Mouse (Mus musculus) stomach, postnatal 0 days (tissue): ENCODE data around the gene Sf3a2. TPM values are rescaled to one million over a fixed set of nuclear protein-coding genes. Genes with fewer than 3 reads are reported as not detected.

Experiments used
- ATAC-seq: fragments of 200-750 bp; cut with Nextera tagmentation; 2 replicates; pipeline ENCODE4 v1.8.0; 2017; ENCODE audit not compliant: low FRiP score, low TSS enrichment
- DNase-seq: peaks from one replicate; pipeline ENCODE4 v3.0.0-alpha.2; 2016; ENCODE audit warnings: low spot score
- H3K27ac ChIP-seq: fragments of 300-500 bp; sonication (generic); replicated peaks from 2 replicates; pipeline ENCODE4 v1.5.1; 2014; ENCODE audit warnings: mild to moderate bottlenecking, control low read depth
- H3K27me3 ChIP-seq: fragments of 300-500 bp; sonication (generic); 2 replicates; pipeline ENCODE4 v1.6.1; 2014; ENCODE audit warnings: low read length; ENCODE audit not compliant: control insufficient read depth, insufficient read depth
- H3K36me3 ChIP-seq: fragments of 300-500 bp; sonication (generic); 2 replicates; pipeline ENCODE4 v1.6.1; 2014; ENCODE audit warnings: low read length, mixed read lengths; ENCODE audit not compliant: control insufficient read depth, insufficient read depth
- H3K4me1 ChIP-seq: fragments of 300-500 bp; sonication (generic); replicated peaks from 2 replicates; pipeline ENCODE4 v1.6.1; 2014; ENCODE audit warnings: antibody characterized with exemption; ENCODE audit not compliant: control insufficient read depth, insufficient read depth
- H3K4me2 ChIP-seq: fragments of 300-500 bp; sonication (generic); replicated peaks from 2 replicates; pipeline ENCODE4 v1.6.1; 2014; ENCODE audit warnings: low read depth, mild to moderate bottlenecking, control low read depth, moderate library complexity
- H3K4me3 ChIP-seq: fragments of 300-500 bp; sonication (generic); 2 replicates; pipeline ENCODE4 v1.5.1; 2014; ENCODE audit warnings: low read depth, low read length, control low read depth
- H3K9ac ChIP-seq: fragments of 300-500 bp; sonication (generic); 2 replicates; pipeline ENCODE4 v1.6.1; 2014; ENCODE audit warnings: mild to moderate bottlenecking, low read length, control low read depth, mixed read lengths
- H3K9me3 ChIP-seq: fragments of 300-500 bp; sonication (generic); 2 replicates; pipeline ENCODE4 v1.6.1; 2016; ENCODE audit warnings: low read length; ENCODE audit not compliant: control insufficient read depth
- CTCF ChIP-seq: IDR thresholded peaks from 2 replicates; pipeline ENCODE4 v1.5.1; 2016; ENCODE audit warnings: antibody characterized with exemption, low read depth, mild to moderate bottlenecking, moderate library complexity
- EP300 ChIP-seq: optimal IDR thresholded peaks from 2 replicates; pipeline ENCODE3; 2016; ENCODE audit warnings: antibody characterized with exemption
- WGBS: fragments of 180-500 bp; shearing (Covaris S2); extraction: QIAGEN DNeasy Blood & Tissue Kit; methylation state at CpG from one replicate; pipeline ENCODE4 v1.1.7; 2014; 5-methylcytosine and 5-hydroxymethylcytosine counted together
- polyA plus RNA-seq: library from polyadenylated mRNA; unstranded; fragments of >200 nt; fragmentation: Nextera tagmentation; extraction: Ambion mirVana; gene quantifications from 2 replicates; pipeline ENCODE4 v1.2.1, GENCODE M21; 2015

Sf3a2 gene
- polyA plus RNA-seq, 1 experiment from 2014 or later, result 27.7 TPM

DNA sequence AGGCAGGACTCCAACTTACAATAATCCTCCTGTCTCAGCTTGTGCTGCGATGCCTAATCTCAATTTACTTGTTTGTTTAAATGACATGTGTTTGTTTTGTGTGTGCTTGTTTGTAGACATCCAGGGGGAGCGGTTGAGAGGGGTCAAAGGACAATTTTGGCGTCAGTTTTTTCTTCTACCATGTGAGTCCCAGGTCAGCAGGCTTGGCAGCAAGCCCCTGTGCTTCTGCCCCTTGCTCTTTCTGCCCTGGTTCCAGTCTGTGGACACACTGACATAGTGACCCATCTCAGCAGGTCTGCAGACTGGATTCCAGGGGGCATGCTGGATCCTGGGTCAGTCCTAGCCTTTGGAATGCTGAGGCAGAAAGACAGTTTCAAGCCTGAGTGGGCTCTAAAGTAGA is 21.4 kb downstream of the Sf3a2 start:
- Histone ChIP-seq H3K4me3 (no peak overlapping the region), H3K36me3 (no peaks in the 10 kb centered on the region), H3K27me3 (no peaks in the 10 kb centered on the region), H3K9me3 (no peaks in the 10 kb centered on the region), H3K9ac (no peak overlapping the region), H3K27ac (no peak overlapping the region), H3K4me2 (no peak overlapping the region), H3K4me1 (no peaks in the 10 kb centered on the region)
- DNase-seq, result no peak
- ATAC-seq, result no peak
- TF ChIP-seq EP300 (no peak), CTCF (no peak)
- 33% methylated on average over 3 of the region's 3 CpGs for WGBS

DNA sequence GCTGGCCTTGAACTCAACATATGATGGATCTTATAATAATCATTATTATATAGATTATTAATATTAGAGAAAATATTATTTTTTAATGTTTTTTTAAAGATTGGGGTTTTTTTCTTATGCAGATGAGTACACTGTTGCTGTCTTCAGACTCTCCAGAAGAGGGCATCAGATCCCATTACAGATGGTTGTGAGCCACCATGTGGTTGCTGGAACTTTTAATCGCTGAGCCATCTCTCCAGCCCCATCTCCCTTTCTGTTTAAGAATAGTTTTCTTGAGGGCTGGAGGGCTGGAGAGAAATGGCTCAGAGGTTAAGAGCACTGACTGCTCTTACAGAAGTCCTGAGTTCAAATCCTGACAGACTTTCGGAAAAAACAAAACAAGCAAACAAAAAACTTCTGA is 24.0 kb downstream of the Sf3a2 start:
- H3K36me3 ChIP-seq, result no peaks in the 10 kb centered on the region
- H3K4me3 ChIP-seq, result no peak overlapping the region
- H3K4me1 ChIP-seq, result no peaks in the 10 kb centered on the region
- H3K9ac ChIP-seq, result no peak overlapping the region
- no peak for ATAC-seq
- no peak overlapping the region for H3K27ac ChIP-seq
- H3K27me3 ChIP-seq, result no peaks in the 10 kb centered on the region
- WGBS, result 39% methylated on average over 2 of the region's 2 CpGs
- H3K9me3 ChIP-seq, result no peaks in the 10 kb centered on the region
- no peak overlapping the region for H3K4me2 ChIP-seq
- TF ChIP-seq EP300, result no peak
- peak; percentile 71 for TF ChIP-seq CTCF
- DNase-seq, result no peak

DNA sequence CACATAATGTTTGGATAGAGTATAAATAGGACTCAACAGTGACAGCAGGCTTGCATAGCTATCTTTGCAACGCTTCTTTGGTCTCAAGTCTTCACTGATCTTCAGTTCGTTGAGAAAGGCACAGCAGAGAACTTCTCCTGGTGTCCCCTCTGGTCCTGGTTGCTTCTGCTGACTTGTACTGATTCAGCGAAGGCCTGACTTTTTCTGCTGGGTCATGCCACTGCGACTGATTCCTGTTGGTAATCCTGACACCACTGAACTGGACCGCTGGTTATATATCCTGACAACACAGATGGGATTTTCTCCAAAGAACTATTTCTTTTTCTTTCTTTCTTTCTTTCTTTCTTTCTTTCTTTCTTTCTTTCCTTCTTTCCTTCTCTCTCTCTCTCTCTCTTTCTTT is 24.5 kb downstream of the Sf3a2 start:
- H3K4me3 ChIP-seq, result no peak overlapping the region
- WGBS, result 82% methylated on average over 5 of the region's 5 CpGs
- ATAC-seq (no peak), DNase-seq (no peak)
- TF ChIP-seq EP300, result no peak
- TF ChIP-seq CTCF, result no peak
- H3K4me1 ChIP-seq, result no peaks in the 10 kb centered on the region
- H3K9ac ChIP-seq, result no peak overlapping the region
- H3K4me2 ChIP-seq, result no peak overlapping the region
- H3K27me3 ChIP-seq, result no peaks in the 10 kb centered on the region
- no peak overlapping the region for H3K27ac ChIP-seq
- no peaks in the 10 kb centered on the region for H3K9me3 ChIP-seq
- H3K36me3 ChIP-seq, result no peaks in the 10 kb centered on the region

GRCm38 (mm10) chr10:80823316-80823715 is 25.3 kb downstream of the Sf3a2 start:
- Histone ChIP-seq H3K27me3 (no peaks in the 10 kb centered on the region), H3K27ac (no peak overlapping the region), H3K4me2 (no peak overlapping the region), H3K4me3 (no peak overlapping the region), H3K9ac (no peak overlapping the region), H3K36me3 (no peaks in the 10 kb centered on the region), H3K4me1 (peaks cover 3% of the 10 kb centered on the region; the same call in 1 of the 2 replicates), H3K9me3 (no peaks in the 10 kb centered on the region)
- 90% methylated on average over 1 of the region's 1 CpGs for WGBS
- ATAC-seq, result no peak
- TF ChIP-seq EP300, result no peak
- TF ChIP-seq CTCF, result peak; percentile 34
- no peak for DNase-seq

DNA sequence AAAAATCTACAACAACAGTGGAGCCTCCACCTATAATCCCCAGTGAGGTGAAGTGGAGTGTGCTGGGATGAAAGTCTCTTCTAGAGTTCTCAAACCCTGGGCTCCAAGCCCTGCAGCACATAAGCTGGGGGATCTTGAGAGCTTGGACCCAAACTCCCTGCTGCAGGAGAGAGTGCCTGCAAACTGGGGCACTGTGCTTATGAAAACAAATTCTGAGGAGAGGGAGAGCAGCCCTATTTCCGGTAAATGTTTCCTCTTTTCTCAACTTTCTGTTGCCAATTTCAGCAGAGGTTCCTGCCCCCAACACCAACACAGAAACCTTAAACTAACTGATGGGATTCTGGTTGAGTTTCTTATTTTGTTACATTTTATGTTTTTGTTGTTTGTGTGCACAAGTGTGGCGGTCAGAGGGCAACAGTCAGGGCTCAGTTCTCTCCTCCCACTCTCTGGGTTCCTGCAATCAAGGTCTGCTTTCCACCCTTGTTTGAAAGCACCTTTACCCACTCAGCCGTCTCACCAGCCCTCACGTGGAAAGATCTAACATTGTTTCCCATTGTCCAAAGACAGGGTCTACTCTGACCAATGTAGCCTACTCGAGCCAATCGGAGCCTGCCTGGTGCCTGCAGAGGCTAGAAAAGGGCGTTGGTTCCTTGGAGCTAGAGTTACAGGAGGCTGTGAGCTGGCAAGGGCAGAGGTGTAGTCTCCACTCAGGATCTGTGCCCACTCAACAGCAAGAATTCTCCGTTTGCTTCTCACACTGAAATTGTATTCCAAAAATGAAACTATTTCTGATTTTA is 26.0 kb downstream of the Sf3a2 start:
- H3K9ac ChIP-seq, result no peak overlapping the region
- ATAC-seq (no peak), DNase-seq (no peak)
- H3K4me3 ChIP-seq, result no peak overlapping the region
- peak overlapping the region; percentile 13; the same call in 1 of the 2 replicates for H3K27ac ChIP-seq
- whole genome bisulfite sequencing, result 53% methylated on average over 8 of the region's 8 CpGs
- no peaks in the 10 kb centered on the region for H3K27me3 ChIP-seq
- H3K36me3 ChIP-seq, result no peaks in the 10 kb centered on the region
- H3K4me1 ChIP-seq, result peaks cover 3% of the 10 kb centered on the region; the same call in 1 of the 2 replicates
- H3K9me3 ChIP-seq, result no peaks in the 10 kb centered on the region
- no peak overlapping the region for H3K4me2 ChIP-seq
- no peak for TF ChIP-seq EP300
- no peak for TF ChIP-seq CTCF

GRCm38 (mm10) chr10:80824827-80825226 is 26.8 kb downstream of the Sf3a2 start:
- no peaks in the 10 kb centered on the region for H3K9me3 ChIP-seq
- H3K4me3 ChIP-seq, result no peak overlapping the region
- ATAC-seq (no peak), DNase-seq (no peak)
- H3K4me1 ChIP-seq, result peaks cover 3% of the 10 kb centered on the region; the same call in 1 of the 2 replicates
- H3K27ac ChIP-seq, result no peak overlapping the region
- H3K9ac ChIP-seq, result no peak overlapping the region
- no peaks in the 10 kb centered on the region for H3K27me3 ChIP-seq
- 63% methylated on average over 2 of the region's 2 CpGs for WGBS
- no peaks in the 10 kb centered on the region for H3K36me3 ChIP-seq
- TF ChIP-seq EP300 (no peak), CTCF (no peak)
- no peak overlapping the region for H3K4me2 ChIP-seq
